Mouse (Mus musculus): Measurements from ENCODE around the gene Suv39h1.

DNA sequence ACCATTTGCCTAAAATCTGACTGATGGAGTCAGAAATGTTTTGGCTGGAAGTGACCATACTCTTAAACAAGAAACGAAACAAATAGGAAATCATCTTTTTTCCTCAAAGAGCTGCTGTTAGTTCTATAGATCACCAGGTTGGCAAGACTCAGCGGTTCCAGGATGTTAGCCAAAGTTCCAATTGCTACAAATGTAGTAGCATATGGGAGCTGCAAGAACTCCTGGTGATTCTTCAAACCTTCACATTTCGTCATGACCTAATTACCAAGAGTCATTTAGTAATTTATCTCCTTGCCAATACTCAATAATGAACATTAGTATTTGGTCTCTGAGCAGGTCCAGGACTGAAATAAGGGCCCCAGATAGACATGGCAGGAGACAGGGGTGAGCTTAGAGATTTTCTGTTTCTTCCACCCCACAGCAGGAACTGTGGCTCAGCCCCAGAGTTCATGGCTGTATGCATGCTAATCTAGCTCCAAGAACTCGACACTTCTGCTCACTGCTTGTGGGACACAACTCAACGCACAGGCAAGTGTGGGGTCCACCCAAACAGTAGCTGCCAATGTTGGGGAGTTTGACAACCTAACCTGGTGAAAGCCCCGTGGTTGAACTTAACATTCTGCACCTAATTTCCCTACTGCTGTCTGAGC, 49.4 kb upstream of the Suv39h1 start:
- TF ChIP-seq HCFC1 (IDR thresholded peaks at IDR 0.05; ENCODE audit: borderline replicate concordance, insufficient read depth, low read length) (no peak), CHD2 (IDR thresholded peaks at IDR 0.05; ENCODE audit: low read depth, low read length) (no peak), MAFK (IDR thresholded peaks at IDR 0.05; ENCODE audit: insufficient read depth, low read depth, low read length) (no peak)
